Mouse (Mus musculus) spleen, adult 2 months (tissue): ENCODE data around the gene March6.

Source experiments
- CTCF ChIP-seq: fragments of 200-500 bp; IDR thresholded peaks from 2 replicates; pipeline ENCODE4 v1.5.1; 2011; ENCODE audit warnings: mild to moderate bottlenecking, inconsistent platforms; ENCODE audit not compliant: insufficient read depth, insufficient read length, insufficient replicate concordance; ENCODE audit errors: extremely low read depth
- POLR2A ChIP-seq: fragments of 200-500 bp; IDR thresholded peaks from 2 replicates; pipeline ENCODE4 v1.6.1; 2011; ENCODE audit warnings: low read depth, low read length, inconsistent platforms

GRCm38 (mm10) chr15:31427390-31427789 lies 103.5 kb downstream of the March6 start:
- TF ChIP-seq CTCF, result no peak
- TF ChIP-seq POLR2A, result no peak
